Mouse (Mus musculus) lung, embryonic 14.5 days (tissue): ENCODE data around the gene Dmbx1. TPM values are rescaled to one million over a fixed set of nuclear protein-coding genes. Genes with fewer than 3 reads are reported as not detected.

ENCODE experiments used
- ATAC-seq: fragments of 200-750 bp; cut with Nextera tagmentation; 2 replicates; pipeline ENCODE4 v1.8.0; 2017; ENCODE audit warnings: mild to moderate bottlenecking, moderate TSS enrichment, moderate library complexity; ENCODE audit not compliant: insufficient read depth
- DNase-seq: peaks from one replicate; pipeline ENCODE4 v3.0.0-alpha.2; 2015
- H3K27ac ChIP-seq: fragments of 300-500 bp; sonication (generic); 2 replicates; pipeline ENCODE4 v1.5.1; 2014; ENCODE audit warnings: low read depth, mild to moderate bottlenecking, moderate library complexity
- H3K27me3 ChIP-seq: fragments of 300-500 bp; sonication (generic); 2 replicates; pipeline ENCODE4 v1.6.1; 2014; ENCODE audit warnings: low read length, control low read depth; ENCODE audit not compliant: insufficient read depth
- H3K36me3 ChIP-seq: fragments of 300-500 bp; sonication (generic); 2 replicates; pipeline ENCODE4 v1.6.1; 2014; ENCODE audit warnings: control low read depth; ENCODE audit not compliant: insufficient read depth
- H3K4me1 ChIP-seq: fragments of 300-500 bp; sonication (generic); 2 replicates; pipeline ENCODE4 v1.6.1; 2014; ENCODE audit warnings: antibody characterized with exemption, control low read depth; ENCODE audit not compliant: insufficient read depth
- H3K4me2 ChIP-seq: fragments of 300-500 bp; sonication (generic); 2 replicates; pipeline ENCODE4 v1.6.1; 2014; ENCODE audit warnings: mild to moderate bottlenecking
- H3K4me3 ChIP-seq: fragments of 300-500 bp; sonication (generic); 2 replicates; pipeline ENCODE4 v1.5.1; 2014; ENCODE audit warnings: low read depth, low read length
- H3K9ac ChIP-seq: fragments of 300-500 bp; sonication (generic); 2 replicates; pipeline ENCODE4 v1.6.1; 2014
- H3K9me3 ChIP-seq: fragments of 300-500 bp; sonication (generic); 2 replicates; pipeline ENCODE4 v1.6.1; 2016; ENCODE audit warnings: low read depth, low read length, control low read depth
- CTCF ChIP-seq: IDR thresholded peaks from 2 replicates; pipeline ENCODE4 v1.5.1; 2016; ENCODE audit warnings: antibody characterized with exemption, low read depth
- WGBS: fragments of 180-500 bp; shearing (Covaris S2); extraction: QIAGEN DNeasy Blood & Tissue Kit; methylation state at CpG from one replicate; pipeline ENCODE4 v1.1.7; 2014; 5-methylcytosine and 5-hydroxymethylcytosine counted together
- polyA plus RNA-seq: library from polyadenylated mRNA; unstranded; fragments of >200 nt; fragmentation: Nextera tagmentation; extraction: Ambion mirVana; gene quantifications from 2 replicates; pipeline ENCODE4 v1.2.1, GENCODE M21; 2014

The Dmbx1 gene
- polyA plus RNA-seq, 1 experiment from 2014 or later, result not detected

DNA sequence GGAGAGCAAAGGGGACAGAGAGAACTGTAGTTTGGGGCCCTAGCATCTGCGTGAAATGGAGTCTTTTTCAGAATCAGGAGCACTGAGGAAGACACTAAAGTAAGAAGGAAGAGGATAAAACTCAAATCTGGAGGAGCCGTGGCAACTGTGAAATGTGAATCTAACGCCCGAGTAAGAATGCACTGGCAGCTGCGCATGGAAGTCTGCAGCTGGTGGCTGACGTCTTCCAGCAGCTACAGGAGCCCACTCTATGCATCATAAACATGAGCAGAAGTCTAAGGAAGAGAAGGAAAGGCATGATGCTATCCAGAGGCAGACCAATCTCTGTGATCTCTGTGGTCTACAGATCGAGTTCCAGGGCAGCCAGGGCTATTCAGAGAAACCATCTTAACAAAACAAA lies 12.1 kb downstream of the Dmbx1 start:
- TF ChIP-seq CTCF, result no peak
- no peak for ATAC-seq
- H3K27me3 ChIP-seq, result peaks cover 45% of the 10 kb centered on the region

DNA sequence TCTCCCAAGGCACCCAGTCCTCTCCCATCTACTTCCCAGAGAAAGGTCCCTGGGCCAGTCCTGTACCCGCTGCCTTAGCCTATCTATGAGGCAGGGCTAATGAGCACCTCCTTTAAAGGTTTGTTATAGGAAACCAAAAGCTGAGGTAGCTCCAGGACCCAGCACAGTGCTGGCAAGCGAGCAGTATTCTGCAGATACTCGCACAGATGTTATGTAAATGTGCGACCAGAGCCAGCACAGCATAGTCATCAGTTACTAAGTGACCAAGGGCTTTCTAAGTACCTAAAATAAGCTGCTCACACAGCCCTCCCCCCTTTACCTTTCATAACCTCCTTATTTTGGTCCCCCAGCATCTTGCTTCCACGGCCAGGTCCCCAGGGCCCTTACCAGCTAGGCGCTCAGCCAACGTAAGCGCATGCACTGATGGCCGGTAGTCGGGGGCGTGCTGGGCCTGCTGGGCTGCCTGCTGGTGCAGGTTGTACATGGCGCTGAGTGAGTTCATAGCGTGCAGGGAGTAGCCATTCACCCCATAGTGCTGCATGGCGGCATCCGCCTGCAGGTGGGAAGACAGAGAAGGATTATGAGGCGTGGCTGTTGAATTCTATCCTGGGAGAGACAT lies 16.4 kb downstream of the Dmbx1 start:
- H3K36me3 ChIP-seq, result no peaks in the 10 kb centered on the region
- H3K27me3 ChIP-seq, result peaks cover 15% of the 10 kb centered on the region; the same call in 1 of the 2 replicates
- 66% methylated on average over 16 of the region's 16 CpGs for WGBS
- no peak for TF ChIP-seq CTCF
- no peaks in the 10 kb centered on the region for H3K9me3 ChIP-seq
- DNase-seq (no peak), ATAC-seq (no peak)
- no peaks in the 10 kb centered on the region for H3K4me1 ChIP-seq
- H3K4me3 ChIP-seq, result no peak overlapping the region
- no peak overlapping the region for H3K9ac ChIP-seq
- H3K4me2 ChIP-seq, result no peak overlapping the region
- no peak overlapping the region for H3K27ac ChIP-seq

More for the DNA sequence above, 12.1 kb downstream of the Dmbx1 start:
- WGBS, result 37% methylated on average over 7 of the region's 7 CpGs
- no peaks in the 10 kb centered on the region for H3K9me3 ChIP-seq
- no peak overlapping the region for H3K9ac ChIP-seq
- no peaks in the 10 kb centered on the region for H3K36me3 ChIP-seq
- no peak overlapping the region for H3K27ac ChIP-seq
- H3K4me2 ChIP-seq, result no peak overlapping the region
- no peak overlapping the region for H3K4me3 ChIP-seq
- no peak for DNase-seq
- no peaks in the 10 kb centered on the region for H3K4me1 ChIP-seq

DNA sequence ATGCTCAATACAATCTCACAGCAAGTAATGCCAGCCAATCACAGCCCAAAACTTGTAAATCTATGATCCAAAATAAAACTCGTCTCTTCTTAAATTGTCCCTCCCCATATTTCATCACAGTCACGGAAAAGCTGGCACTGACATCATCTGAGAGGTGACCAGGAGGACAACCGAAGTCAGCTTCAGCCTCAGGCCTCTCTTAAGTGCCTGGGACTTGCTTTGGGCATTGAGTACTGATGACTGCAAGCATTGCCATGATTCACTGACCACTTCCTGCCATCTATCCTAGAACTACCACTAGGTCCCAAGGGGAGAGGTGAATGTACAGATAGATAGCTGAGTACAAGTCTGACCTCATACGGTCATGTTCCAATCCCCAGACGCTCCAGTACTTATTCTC lies 17.0 kb downstream of the Dmbx1 start:
- no peak for DNase-seq
- Histone ChIP-seq H3K36me3 (no peaks in the 10 kb centered on the region), H3K4me1 (no peaks in the 10 kb centered on the region), H3K27me3 (peaks cover 13% of the 10 kb centered on the region; the same call in 1 of the 2 replicates), H3K9me3 (no peaks in the 10 kb centered on the region), H3K27ac (no peak overlapping the region), H3K4me2 (no peak overlapping the region), H3K4me3 (no peak overlapping the region), H3K9ac (no peak overlapping the region)
- ATAC-seq, result no peak
- WGBS, result 77% methylated on average over 5 of the region's 5 CpGs
- TF ChIP-seq CTCF, result no peak

DNA sequence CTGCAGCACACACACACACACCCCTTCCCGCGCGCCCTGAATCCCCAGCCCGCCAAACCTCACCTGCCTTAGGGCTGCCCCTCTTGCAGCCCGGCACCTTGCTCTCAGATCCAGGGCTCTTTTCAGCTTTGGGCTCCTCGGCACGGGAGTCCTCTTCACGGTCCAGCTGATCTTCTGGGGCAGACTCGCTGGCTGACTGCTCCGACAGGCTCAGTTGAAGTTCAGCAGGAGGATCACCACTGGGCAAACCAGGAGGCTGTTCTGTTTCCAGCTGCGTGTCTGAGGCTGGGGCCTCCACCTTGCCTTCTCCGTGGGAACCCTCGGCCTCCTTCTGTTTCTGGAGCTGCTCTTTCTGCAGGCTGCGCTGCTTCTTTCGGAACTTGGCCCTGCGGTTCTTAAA lies 19.8 kb downstream of the Dmbx1 start:
- TF ChIP-seq CTCF, result no peak
- ATAC-seq (no peak), DNase-seq (no peak)
- H3K27me3 ChIP-seq, result peaks cover 16% of the 10 kb centered on the region; the same call in 1 of the 2 replicates
- H3K4me2 ChIP-seq, result no peak overlapping the region
- no peak overlapping the region for H3K9ac ChIP-seq
- no peaks in the 10 kb centered on the region for H3K9me3 ChIP-seq
- H3K36me3 ChIP-seq, result no peaks in the 10 kb centered on the region
- WGBS, result 74% methylated on average over 16 of the region's 16 CpGs
- H3K27ac ChIP-seq, result no peak overlapping the region
- no peak overlapping the region for H3K4me3 ChIP-seq
- H3K4me1 ChIP-seq, result no peaks in the 10 kb centered on the region

DNA sequence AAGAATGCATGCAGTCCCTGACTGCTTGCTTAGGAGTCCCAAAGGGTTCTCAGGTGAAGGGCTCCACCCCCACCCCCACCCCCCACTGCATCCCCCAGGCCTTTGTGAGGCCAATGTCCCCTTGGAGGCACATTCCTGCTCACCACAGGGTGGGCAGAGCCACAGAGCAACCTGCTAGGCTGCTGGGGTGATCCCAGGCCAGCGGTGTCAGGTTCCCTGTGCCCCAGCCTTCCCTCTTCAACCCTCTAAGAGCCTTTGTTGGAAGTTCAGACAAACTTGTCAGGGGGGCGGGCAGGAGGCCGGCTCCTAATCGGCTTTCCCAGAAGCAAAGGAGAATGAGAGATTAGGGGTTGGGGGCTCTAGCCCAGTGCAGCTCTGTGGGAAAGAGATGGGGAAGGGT lies 28.1 kb downstream of the Dmbx1 start:
- Histone ChIP-seq H3K4me2 (no peak overlapping the region; the same call in 1 of the 2 replicates), H3K36me3 (no peaks in the 10 kb centered on the region), H3K4me3 (no peak overlapping the region), H3K9me3 (no peaks in the 10 kb centered on the region), H3K9ac (no peak overlapping the region), H3K27ac (no peak overlapping the region), H3K4me1 (0 out of 2 replicates have a peak, but pooled peaks cover 5% of the 10 kb centered on the region), H3K27me3 (peaks cover 3% of the 10 kb centered on the region; the same call in 1 of the 2 replicates)
- 6% methylated on average over 4 of the region's 4 CpGs for WGBS
- DNase-seq (peak; percentile 42), ATAC-seq (peak; percentile 80; the same call in 1 of the 2 replicates)
- no peak for TF ChIP-seq CTCF

- Histone ChIP-seq H3K9me3 (no peaks in the 10 kb centered on the region), H3K9ac (no peak overlapping the region), H3K4me1 (0 out of 2 replicates have a peak, but pooled peaks cover 5% of the 10 kb centered on the region), H3K27ac (no peak overlapping the region), H3K27me3 (peaks cover 15% of the 10 kb centered on the region), H3K36me3 (no peaks in the 10 kb centered on the region), H3K4me3 (no peak overlapping the region), H3K4me2 (no peak overlapping the region)
- DNase-seq, result peak; percentile 41
- 0 out of 2 replicates have a peak, but pooled peaks have one; percentile 35 for ATAC-seq
- no peak for TF ChIP-seq CTCF
- 13% methylated on average over 7 of the region's 7 CpGs for WGBS
These were observed 31.1 kb downstream of the Dmbx1 start for GRCm38 (mm10) chr4:115908641-115909040.

DNA sequence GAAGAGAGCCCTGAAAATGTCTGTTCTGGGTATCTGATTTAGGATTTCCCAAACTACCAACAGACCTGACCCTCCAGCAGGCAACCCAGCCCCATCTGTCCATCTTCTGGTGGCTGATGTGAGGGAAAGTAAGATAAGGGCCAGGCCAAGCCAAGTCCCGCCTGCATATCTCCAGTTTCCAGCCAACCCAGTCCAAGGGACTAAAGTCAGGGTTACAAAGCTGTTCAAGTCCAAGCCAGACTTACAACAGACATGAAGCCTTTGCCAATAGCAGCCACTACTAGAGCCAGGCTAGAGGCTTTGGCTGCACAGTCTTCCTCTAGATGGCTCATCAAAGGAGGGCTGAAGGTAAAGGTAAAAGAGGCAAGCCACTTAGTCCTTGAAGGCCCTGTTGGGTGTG lies 31.7 kb downstream of the Dmbx1 start:
- Histone ChIP-seq H3K9me3 (no peaks in the 10 kb centered on the region), H3K36me3 (no peaks in the 10 kb centered on the region), H3K4me2 (no peak overlapping the region), H3K27me3 (peaks cover 15% of the 10 kb centered on the region), H3K4me1 (0 out of 2 replicates have a peak, but pooled peaks cover 5% of the 10 kb centered on the region), H3K9ac (no peak overlapping the region), H3K4me3 (no peak overlapping the region), H3K27ac (no peak overlapping the region)
- no peak for DNase-seq
- no peak for TF ChIP-seq CTCF
- 27% methylated on average over 1 of the region's 1 CpGs for WGBS
- no peak for ATAC-seq
